Mouse (Mus musculus) MEL-GATA-1-ER (cell line): ENCODE results near the gene Olfr1461.

ENCODE experiments used
- DNase-seq: peaks from one replicate; pipeline ENCODE4 v3.0.0-alpha.2; 2012; ENCODE audit warnings: low read depth; ENCODE audit errors: extremely low read depth

The Olfr1461 gene

GRCm38 (mm10) chr19:13162700-13163099 is at the start of gene Olfr1461:
Gene Olfr1461, plus strand, starts transcription at chr19:13163000.
- DNase-seq, result no peak

GRCm38 (mm10) chr19:13149449-13149848 is 13.4 kb upstream of the Olfr1461 start, which contains the start of gene Olfr1459:
Gene Olfr1459, minus strand, starts transcription at chr19:13149549.
- no peak for DNase-seq

GRCm38 (mm10) chr19:13185434-13185833 is 22.6 kb downstream of the Olfr1461 start, which contains the start of gene Olfr1462:
Gene Olfr1462, plus strand, starts transcription at chr19:13185734.
- DNase-seq, result no peak
